Mouse (Mus musculus): ENCODE data around the gene Zfp710.
"Not testable (repeated sequence)": the region's sequence is repeated elsewhere in the genome, so short reads cannot be mapped to it uniquely, and the experiment has no call there.

Zfp710 gene

DNA sequence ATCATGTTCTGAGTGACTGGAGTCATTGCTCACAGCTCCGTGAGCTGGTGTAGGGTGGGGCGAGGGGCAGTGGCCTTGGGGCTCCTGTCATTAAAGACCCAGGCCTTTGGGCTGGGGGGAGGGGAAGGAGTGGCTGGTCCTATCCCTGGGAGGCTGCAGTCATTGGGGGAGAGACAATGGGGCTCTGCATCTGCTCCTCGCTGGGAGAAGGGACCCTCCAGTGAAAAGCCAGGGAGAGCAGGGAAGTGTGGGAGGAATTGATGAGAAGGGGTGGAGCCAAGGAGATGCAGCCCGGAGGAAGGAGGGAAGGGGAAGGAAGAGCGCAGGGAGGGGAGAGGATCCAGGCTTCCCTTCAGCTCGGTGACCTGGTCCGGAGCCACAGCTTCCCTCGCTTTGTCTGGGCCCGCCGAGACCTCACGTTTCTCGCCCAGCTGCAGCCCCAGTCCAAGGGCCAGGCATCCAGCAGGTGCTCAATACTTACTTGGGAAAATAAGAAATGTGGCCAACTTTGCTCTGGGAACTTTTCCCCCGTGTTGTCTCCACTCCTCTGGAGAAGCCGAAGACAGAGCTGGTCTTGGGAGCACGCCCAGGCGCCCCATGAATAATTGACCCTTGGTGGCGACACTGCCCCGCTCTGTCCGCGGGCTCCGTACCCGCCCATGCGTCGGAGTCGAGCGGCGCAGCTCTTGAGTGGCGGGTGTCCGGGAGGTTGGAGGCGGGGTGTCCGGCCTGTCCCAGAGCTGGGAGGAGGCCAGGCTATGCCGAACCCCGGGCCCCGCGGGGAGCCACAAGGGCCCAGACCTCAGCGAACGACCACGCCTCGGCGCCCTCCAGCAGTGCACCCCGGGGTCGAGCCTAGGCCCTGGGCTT lies at the start of gene Zfp710:
Zfp710 (plus strand) TSS at position 294 of the 870 bp plus-strand sequence.
- in situ Hi-C loops (cut with MboI; ENCODE audit: low pct_unique_long_range_greater_than_20kb in 1 of 2, low sequenced_read_pairs in 2 of 2, unreplicated experiment in 1 of 2), result loop anchor here in 1 of 2 experiments (5.0 kb wide), 1 partner anchor 58 kb away; no protein-coding TSS in a partner anchor

DNA sequence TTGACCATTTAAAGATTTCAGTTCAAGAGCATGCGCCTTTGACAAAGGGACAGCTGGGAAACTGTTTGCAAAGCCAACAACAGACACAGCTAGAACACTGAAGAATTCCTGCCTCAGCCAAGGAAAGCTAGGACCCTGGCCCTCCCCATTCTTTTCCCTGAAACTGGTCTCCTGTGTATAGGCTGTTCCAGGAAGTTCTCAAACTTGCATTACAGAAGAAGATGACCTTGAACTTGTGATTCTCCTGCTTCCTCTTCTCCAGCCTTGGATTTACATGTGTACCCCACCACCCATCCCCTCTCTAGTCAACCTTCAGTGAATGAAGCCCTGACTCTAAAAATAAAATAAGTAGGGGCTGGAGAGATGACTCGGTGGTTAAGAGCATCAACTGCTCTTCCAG lies 49.3 kb upstream of the Zfp710 start:
- in situ Hi-C loops (cut with MboI; ENCODE audit: low pct_unique_long_range_greater_than_20kb in 1 of 2, low sequenced_read_pairs in 2 of 2, unreplicated experiment in 1 of 2), result no loop called here

- in situ Hi-C loops (cut with MboI; ENCODE audit: low pct_unique_long_range_greater_than_20kb in 1 of 2, low sequenced_read_pairs in 2 of 2, unreplicated experiment in 1 of 2), result no loop called here
Measured at GRCm38 (mm10) chr7:79986717-79987116, 37.9 kb upstream of the Zfp710 start.

GRCm38 (mm10) chr7:79987745-79988144 lies 36.9 kb upstream of the Zfp710 start:
- in situ Hi-C loops (cut with MboI; ENCODE audit: low pct_unique_long_range_greater_than_20kb in 1 of 2, low sequenced_read_pairs in 2 of 2, unreplicated experiment in 1 of 2), result no loop called here

GRCm38 (mm10) chr7:79988466-79988865 lies 36.1 kb upstream of the Zfp710 start:
- in situ Hi-C loops (cut with MboI; ENCODE audit: low pct_unique_long_range_greater_than_20kb in 1 of 2, low sequenced_read_pairs in 2 of 2, unreplicated experiment in 1 of 2), result not testable (repeated sequence)

DNA sequence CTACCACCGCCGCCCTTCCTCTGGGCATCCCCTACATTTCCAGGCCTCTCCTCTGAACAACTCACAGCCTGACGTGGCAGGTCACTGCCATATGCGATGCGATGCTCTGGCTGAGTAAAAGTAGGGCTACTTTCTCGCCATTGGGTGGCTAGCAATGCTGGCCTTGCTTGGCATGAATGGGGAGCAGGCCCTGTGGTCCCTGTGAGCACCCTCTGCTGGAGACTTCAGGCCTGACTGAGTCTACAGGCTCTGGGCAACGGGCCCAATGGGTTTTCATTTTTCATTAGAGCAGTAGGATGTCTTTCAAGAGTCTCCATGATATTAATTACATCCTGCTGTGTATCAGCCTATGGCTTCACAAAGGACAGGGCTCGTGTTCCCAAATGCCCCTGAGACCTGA lies 30.1 kb upstream of the Zfp710 start:
- in situ Hi-C loops (cut with MboI; ENCODE audit: low pct_unique_long_range_greater_than_20kb in 1 of 2, low sequenced_read_pairs in 2 of 2, unreplicated experiment in 1 of 2), result loop anchor here in 1 of 2 experiments (10.0 kb wide), 1 partner anchor 200 kb away; the partner anchor contains the start of gene Mesp1

DNA sequence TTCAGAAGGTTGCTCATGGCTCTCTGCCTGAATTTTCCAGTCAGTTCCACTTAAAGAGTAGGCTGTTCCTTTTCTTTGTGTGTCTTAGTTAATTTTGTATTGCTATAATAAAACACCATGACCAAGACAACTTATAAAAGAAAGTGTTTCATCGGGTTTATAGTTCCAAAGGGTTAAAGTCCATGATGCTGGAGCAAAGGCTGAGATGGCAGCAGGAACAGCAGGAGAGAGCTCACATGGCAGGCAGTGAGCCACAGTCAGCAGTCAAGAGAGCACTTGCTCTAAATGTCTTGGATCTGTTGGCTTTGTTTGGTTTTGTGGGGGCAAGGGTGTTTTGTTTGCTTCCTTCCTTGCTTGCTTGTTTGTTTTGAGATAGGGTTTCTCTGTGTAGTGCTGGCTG lies 26.9 kb upstream of the Zfp710 start:
- in situ Hi-C loops (cut with MboI; ENCODE audit: low pct_unique_long_range_greater_than_20kb in 1 of 2, low sequenced_read_pairs in 2 of 2, unreplicated experiment in 1 of 2), result loop anchor here in 1 of 2 experiments (10.0 kb wide), 1 partner anchor 203 kb away; the partner anchor contains the start of gene Mesp1

DNA sequence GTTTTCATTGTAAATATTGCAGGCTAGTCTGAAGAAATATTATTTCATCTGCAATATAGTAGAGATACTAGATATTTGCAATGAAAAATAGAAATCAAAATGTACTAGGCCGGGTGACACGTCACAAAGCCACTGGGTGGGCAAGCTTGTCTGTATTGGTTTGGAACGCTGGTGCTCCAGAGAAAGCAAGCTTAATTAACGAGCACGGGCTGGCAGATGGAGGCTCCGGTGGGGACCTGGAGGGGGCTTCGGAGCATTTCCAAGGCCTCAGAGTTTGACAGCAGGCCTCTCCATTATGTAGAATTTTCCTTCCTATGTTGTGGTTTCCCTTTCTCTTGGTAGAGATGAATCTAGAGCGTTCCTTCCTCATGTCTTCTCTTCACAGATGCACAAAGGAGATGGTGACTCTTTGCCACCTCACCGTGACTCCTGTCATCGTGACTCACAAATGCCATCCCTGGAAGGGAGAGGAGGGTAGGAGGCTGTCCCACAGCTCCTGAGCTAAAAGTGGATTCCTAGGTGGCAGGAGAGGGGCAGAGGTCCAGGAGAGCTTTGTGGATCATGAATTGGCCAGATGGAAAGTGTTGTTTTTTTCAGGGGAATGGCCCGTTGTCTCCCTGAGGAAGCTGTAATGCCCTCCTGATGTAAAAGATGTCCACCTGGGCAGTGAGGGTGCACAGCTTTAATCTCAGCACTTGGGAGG lies 22.1 kb upstream of the Zfp710 start:
- in situ Hi-C loops (cut with MboI; ENCODE audit: low pct_unique_long_range_greater_than_20kb in 1 of 2, low sequenced_read_pairs in 2 of 2, unreplicated experiment in 1 of 2), result no loop called here

DNA sequence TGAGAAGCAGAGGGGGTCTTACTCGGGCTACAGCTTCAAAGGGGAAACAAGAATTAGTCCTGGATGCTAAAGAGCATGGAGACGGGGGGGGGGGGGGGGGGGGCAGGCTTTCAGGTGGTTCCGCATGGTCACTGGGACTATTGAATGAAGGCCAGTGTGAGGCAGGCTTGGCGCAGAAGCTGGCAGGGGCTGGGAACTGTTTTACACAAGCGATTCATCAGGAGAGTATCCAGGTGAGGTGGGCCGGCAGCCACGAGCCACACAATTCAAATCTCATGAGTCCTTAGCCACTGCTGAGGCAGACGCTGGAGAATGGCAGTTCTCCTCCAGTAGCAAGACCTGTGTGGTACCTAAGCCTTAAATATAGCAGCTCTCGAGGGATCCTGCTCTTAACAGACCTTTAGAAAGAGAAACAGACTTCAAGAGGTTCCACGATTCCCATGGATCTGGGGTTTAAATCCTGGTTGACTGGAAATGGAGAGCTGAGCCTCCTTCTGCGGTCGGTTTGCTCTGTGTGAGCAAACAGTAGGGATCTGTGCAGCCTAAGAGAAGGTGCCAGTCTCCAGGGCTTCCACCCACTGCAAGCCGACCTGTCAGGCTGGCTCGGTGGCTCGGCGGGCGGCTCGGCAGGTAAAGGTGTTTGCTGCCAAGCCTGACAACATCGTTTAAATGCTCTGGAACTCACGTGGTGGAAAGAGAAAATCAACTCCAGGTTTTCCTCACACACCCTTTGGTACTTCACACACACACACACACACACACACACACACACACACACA lies 19.6 kb upstream of the Zfp710 start:
- in situ Hi-C loops (cut with MboI; ENCODE audit: low pct_unique_long_range_greater_than_20kb in 1 of 2, low sequenced_read_pairs in 2 of 2, unreplicated experiment in 1 of 2), result no loop called here

DNA sequence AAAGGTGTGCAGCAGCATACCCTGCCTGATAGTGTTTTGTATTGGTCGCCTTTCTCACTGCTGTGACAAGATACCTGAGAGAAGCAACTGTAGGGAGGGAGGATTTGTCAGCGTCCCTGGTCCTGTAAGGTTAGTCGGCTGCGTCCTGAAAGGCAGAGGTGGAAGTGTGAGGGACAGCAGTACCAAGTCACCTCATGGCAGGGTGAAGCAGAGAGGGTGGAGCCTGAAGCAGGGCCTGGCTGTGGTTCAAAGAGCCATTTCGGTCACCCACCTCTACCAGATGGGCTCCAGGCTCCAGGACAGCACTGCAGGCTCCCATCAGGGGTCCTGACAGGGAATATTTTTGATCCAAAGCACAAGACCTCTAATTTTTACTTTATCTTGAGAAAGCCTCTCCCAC lies 13.9 kb upstream of the Zfp710 start:
- in situ Hi-C loops (cut with MboI; ENCODE audit: low pct_unique_long_range_greater_than_20kb in 1 of 2, low sequenced_read_pairs in 2 of 2, unreplicated experiment in 1 of 2), result loop anchor here in 1 of 2 experiments (5.0 kb wide), 1 partner anchor 72 kb away; no protein-coding TSS in a partner anchor

DNA sequence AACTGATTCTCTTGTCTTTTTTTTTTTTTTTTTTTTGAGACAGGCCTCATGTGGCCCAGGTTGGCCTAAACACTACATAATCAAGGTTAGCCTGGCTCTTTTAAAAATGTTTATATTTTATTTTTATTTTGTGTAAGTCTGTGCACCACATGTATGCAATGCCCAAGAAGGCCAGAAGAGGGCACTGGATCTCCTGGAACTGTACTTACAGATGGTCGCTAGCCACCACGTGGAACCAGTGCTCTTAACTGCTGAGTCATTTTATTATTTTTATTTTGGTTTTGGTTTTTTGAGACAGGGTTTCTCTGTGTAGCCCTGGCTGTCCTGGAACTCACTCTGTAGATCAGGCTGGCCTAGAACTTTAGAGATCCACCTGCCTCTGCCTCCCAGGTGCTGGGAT lies 13.1 kb upstream of the Zfp710 start:
- in situ Hi-C loops (cut with MboI; ENCODE audit: low pct_unique_long_range_greater_than_20kb in 1 of 2, low sequenced_read_pairs in 2 of 2, unreplicated experiment in 1 of 2), result loop anchor here in 1 of 2 experiments (5.0 kb wide), 1 partner anchor 71 kb away; no protein-coding TSS in a partner anchor

- in situ Hi-C loops (cut with MboI; ENCODE audit: low pct_unique_long_range_greater_than_20kb in 1 of 2, low sequenced_read_pairs in 2 of 2, unreplicated experiment in 1 of 2), result loop anchor here in 1 of 2 experiments (5.0 kb wide), 1 partner anchor 68 kb away; no protein-coding TSS in a partner anchor
Measured at GRCm38 (mm10) chr7:80013884-80014550, 10.6 kb upstream of the Zfp710 start.

DNA sequence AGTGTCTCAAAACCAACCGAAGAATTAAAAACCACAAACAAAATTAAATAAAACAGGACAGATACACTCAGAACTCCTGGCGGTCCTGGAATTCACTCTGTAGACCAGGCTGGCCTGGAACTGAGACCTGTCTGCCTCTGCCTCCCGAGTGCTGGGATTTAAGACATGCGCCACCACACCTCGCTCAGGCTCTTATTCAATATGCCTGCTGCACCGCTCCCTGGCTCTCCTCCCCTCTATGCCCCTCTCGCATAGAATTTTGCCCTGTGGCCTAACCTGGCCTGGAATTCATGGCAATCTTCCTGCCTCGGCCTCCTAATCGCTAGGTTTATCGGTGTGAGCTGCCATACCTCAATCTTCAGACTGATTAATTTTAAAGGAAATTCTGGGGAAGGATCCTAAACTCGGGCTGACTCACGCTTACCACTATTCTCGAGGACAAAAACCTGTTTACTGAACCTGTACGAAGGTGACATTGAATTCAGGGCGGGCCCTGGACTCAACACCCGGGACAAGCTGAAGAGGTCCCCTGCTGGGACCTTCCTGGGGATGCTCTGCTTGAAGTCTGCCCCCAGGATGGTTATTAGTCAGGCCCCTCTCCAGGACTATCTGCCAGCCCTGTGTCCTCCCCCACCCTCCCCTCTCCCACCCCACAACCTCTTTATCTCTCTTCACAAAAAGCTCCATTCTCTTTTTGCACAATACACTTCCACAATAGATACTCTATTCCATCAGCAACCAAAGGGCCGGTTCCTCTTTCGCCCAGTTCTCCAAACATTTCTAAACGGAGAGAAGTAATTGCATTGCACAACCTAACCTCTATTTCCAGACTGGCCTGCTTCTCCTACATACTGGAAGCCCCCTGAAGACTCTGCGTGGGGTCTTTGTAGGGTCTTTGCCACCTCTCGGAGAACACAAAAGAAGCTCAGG lies 9.5 kb upstream of the Zfp710 start:
- in situ Hi-C loops (cut with MboI; ENCODE audit: low pct_unique_long_range_greater_than_20kb in 1 of 2, low sequenced_read_pairs in 2 of 2, unreplicated experiment in 1 of 2), result loop anchor here in 1 of 2 experiments (5.0 kb wide), 1 partner anchor 67 kb away; no protein-coding TSS in a partner anchor

DNA sequence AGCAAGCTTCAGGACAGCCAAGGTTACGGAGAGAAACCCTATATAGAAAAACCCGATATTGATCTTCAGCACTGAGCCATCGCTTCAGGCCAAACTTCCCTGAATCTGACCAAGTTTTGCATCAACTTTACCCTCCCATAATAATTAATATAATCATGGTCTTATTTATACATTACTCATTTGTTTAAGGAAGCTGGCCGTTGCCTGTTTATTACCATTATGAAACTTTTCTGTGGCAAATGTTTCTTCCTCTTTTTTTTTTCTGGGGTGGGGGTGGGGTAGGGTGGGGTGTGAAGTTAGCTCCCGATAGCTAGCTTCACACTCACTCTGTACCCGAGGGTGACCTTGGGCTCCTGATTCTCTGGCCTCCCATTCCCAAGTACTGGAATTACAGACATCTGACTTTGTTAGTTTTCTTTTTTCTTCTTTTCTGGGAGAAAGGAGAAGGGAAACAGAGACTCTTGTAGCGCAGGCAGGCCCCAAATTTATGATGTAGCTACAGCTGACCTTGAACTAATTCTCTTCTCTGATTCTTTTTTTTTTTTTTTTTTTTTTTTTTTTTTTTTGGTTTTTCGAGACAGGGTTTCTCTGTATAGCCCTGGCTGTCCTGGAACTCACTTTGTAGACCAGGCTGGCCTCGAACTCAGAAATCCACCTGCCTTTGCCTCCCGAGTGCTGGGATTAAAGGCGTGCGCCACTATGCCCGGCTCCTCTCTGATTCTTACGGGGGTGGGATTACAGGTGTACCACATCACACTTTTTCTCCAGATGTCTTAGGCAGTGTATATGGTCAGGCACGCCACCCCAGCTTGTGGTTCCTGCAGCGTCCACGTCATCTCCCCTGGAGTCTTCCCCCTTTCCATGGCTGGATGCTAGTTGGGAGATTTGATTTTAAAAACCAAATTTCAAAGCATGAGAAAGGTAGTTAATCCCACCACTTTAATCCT lies 5.8 kb upstream of the Zfp710 start:
- in situ Hi-C loops (cut with MboI; ENCODE audit: low pct_unique_long_range_greater_than_20kb in 1 of 2, low sequenced_read_pairs in 2 of 2, unreplicated experiment in 1 of 2), result no loop called here

DNA sequence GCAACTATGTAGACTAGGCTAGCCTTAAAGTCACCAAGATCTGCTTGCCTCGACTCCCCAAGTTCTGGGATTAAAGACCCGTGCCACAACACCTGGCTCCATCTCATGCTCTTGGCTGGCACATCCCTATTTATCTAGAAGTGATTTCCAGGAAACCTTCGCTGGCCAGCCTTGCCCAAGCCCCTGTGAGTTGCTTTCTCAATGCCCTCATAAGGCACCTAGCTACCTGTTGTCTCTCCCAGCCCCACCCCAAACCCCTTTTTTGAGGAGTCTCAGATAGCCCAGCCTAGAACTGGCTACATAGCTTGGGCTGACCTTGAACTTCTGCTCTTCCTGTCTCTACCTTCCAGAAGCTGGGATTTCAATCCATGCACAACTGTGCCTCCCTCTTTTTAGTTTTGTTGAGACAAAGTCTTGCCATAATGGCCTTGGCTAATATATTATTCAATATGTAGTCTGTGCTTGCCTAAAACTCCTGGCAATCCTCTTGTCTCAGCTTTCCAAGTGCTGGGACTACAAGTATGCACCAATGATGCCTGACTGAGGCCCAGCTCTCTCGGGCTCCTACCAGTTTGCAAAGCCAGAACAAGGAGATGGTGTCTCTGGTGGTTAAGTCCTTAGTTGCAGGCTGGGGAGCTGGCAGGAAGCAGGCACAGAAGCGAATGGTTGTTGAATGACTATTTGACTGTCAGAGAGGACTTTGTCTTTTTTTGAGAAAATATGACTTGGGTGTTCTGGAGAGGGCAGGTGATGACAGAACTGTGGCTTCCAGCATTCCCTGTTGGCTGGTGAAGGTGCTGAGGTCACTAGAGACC lies 786 bp upstream of the Zfp710 start:
- in situ Hi-C loops (cut with MboI; ENCODE audit: low pct_unique_long_range_greater_than_20kb in 1 of 2, low sequenced_read_pairs in 2 of 2, unreplicated experiment in 1 of 2), result loop anchor here in 1 of 2 experiments (5.0 kb wide), 1 partner anchor 58 kb away; no protein-coding TSS in a partner anchor
